ENCODE assay signal across 9 mouse cellular contexts in genomic region chr1:120272605-120273004, GRCm38 (mm10). TPM values are rescaled to one million over a fixed set of nuclear protein-coding genes. Genes with fewer than 3 reads are reported as not detected.
DNase-seq lines count a peak whose midpoint lies in the region; ATAC-seq and TF ChIP-seq lines count a peak whose summit lies in the region.
"Had no signal": no experiment of that assay in that cellular context is flagged by ENCODE, and none has a peak within 500 bp of the region (broad histone marks: within the 10 kb centered on the region; RNA-seq: fewer than 3 reads in every experiment).

Steap3 (minus strand) TSS chr1:120272705.

- DNase-seq in lung, adult 2 months, result no peak
- DNase-seq in lung, postnatal 10 days, result no peak
- DNase-seq in spleen, postnatal 36 days (ENCODE audit: low spot score in 2 of 2), result no peak
- DNase-seq in hindbrain, postnatal 0 days (ENCODE audit: low spot score), result no peak
- DNase-seq: kidney, postnatal 25 days had no signal

- H3K36me3 ChIP-seq in heart, embryonic 15.5 days, result no peaks in the 10 kb centered on the region
- no peaks in the 10 kb centered on the region for H3K36me3 ChIP-seq in myocyte (ENCODE audit: control insufficient read depth, insufficient read depth)
- H3K36me3 ChIP-seq in hindbrain, postnatal 0 days (ENCODE audit: insufficient read depth, low read length), result no peaks in the 10 kb centered on the region

- ATAC-seq in heart, embryonic 15.5 days (replicated peaks; ENCODE audit: insufficient number of reproducible peaks, insufficient read depth, low FRiP score, low read depth), result no peak
- ATAC-seq in hindbrain, postnatal 0 days, result no peak
- no peak for ATAC-seq in granulocyte monocyte progenitor cell, adult 5-6 weeks (replicated peaks; ENCODE audit: poor library complexity, severe bottlenecking)

- no peak within 1 kb of the TSS for H3K4me2 ChIP-seq in heart, embryonic 15.5 days
- no peak within 1 kb of the TSS for H3K4me2 ChIP-seq in myocyte (ENCODE audit: low read depth)
- no peak within 1 kb of the TSS for H3K4me2 ChIP-seq in hindbrain, postnatal 0 days (ENCODE audit: low read depth, low read length)

- no peaks in the 10 kb centered on the region for H3K79me2 ChIP-seq in myocyte (ENCODE audit: control insufficient read depth, insufficient read depth)

- TF ChIP-seq POLR2A in lung, adult 2 months (IDR thresholded peaks at IDR 0.05; ENCODE audit: borderline replicate concordance, extremely low read depth, low read depth, low read length), result no peak
- no peak for TF ChIP-seq POLR2A in embryonic fibroblast, embryonic 13.5 days (IDR thresholded peaks at IDR 0.05; ENCODE audit: low read depth, low read length)
- TF ChIP-seq POLR2A in myocyte (IDR thresholded peaks at IDR 0.05; ENCODE audit: insufficient read length, low read depth), result no peak

- no peaks in the 10 kb centered on the region for H3K27me3 ChIP-seq in heart, embryonic 15.5 days
- no peaks in the 10 kb centered on the region for H3K27me3 ChIP-seq in myocyte (ENCODE audit: control insufficient read depth, insufficient read depth, insufficient read length)
- H3K27me3 ChIP-seq in hindbrain, postnatal 0 days (ENCODE audit: insufficient read depth, low read length), result no peaks in the 10 kb centered on the region

- H3K4me3 ChIP-seq in lung, adult 2 months (replicated peaks; ENCODE audit: extremely low read depth, low read depth, low read length), result no peak within 1 kb of the TSS
- no peak within 1 kb of the TSS for H3K4me3 ChIP-seq in embryonic fibroblast, embryonic 13.5 days (ENCODE audit: insufficient read depth, low read length)
- no peak within 1 kb of the TSS for H3K4me3 ChIP-seq in heart, embryonic 15.5 days
- H3K4me3 ChIP-seq in myocyte, result no peak within 1 kb of the TSS
- no peak within 1 kb of the TSS for H3K4me3 ChIP-seq in hindbrain, postnatal 0 days (ENCODE audit: low read length)

- no peaks in the 10 kb centered on the region for H3K4me1 ChIP-seq in lung, adult 2 months (ENCODE audit: control insufficient read depth, insufficient read depth, low read length)
- H3K4me1 ChIP-seq in embryonic fibroblast, embryonic 13.5 days (ENCODE audit: control insufficient read depth, insufficient read depth, low read length), result no peaks in the 10 kb centered on the region
- H3K4me1 ChIP-seq in heart, embryonic 15.5 days (replicated peaks), result no peaks in the 10 kb centered on the region
- no peaks in the 10 kb centered on the region for H3K4me1 ChIP-seq in hindbrain, postnatal 0 days (ENCODE audit: insufficient read depth, low read length)

- H3K9me3 ChIP-seq in heart, embryonic 15.5 days (replicated peaks), result no peaks in the 10 kb centered on the region
- no peaks in the 10 kb centered on the region for H3K9me3 ChIP-seq in hindbrain, postnatal 0 days (ENCODE audit: low read length)

- TF ChIP-seq CTCF in lung, adult 2 months (IDR thresholded peaks at IDR 0.05; ENCODE audit: insufficient read depth, low read length), result no peak
- no peak for TF ChIP-seq CTCF in embryonic fibroblast, embryonic 13.5 days (IDR thresholded peaks at IDR 0.05; ENCODE audit: borderline replicate concordance, insufficient read depth, low read length)
- TF ChIP-seq CTCF in hindbrain, postnatal 0 days (IDR thresholded peaks at IDR 0.05; ENCODE audit: low read depth), result no peak

- H3K9ac ChIP-seq in heart, embryonic 15.5 days, result no peak within 1 kb of the TSS
- no peak within 1 kb of the TSS for H3K9ac ChIP-seq in hindbrain, postnatal 0 days (replicated peaks; ENCODE audit: low read length)

- H3K27ac ChIP-seq in embryonic fibroblast, embryonic 13.5 days (ENCODE audit: insufficient read depth, low read length), result no peak within 1 kb of the TSS
- H3K27ac ChIP-seq in heart, embryonic 15.5 days, result no peak within 1 kb of the TSS
- H3K27ac ChIP-seq in hindbrain, postnatal 0 days, result no peak within 1 kb of the TSS

- WGBS in lung, adult 2 months, result 82% methylated on average over 5 of the region's 5 CpGs
- 85% methylated on average over 5 of the region's 5 CpGs for WGBS in heart, embryonic 15.5 days
- WGBS in hindbrain, postnatal 0 days, result 94% methylated on average over 5 of the region's 5 CpGs

- H3ac ChIP-seq in myocyte (ENCODE audit: control insufficient read depth, insufficient read length), result no peak within 1 kb of the TSS

TF ChIP-seq in myocyte, 11 proteins besides CTCF, POLR2A, EP300 and RAD21:
- TF ChIP-seq SRF (IDR thresholded peaks at IDR 0.05; ENCODE audit: control insufficient read depth, insufficient read length, low read depth), result no peak
- TF ChIP-seq MYOG (IDR thresholded peaks at IDR 0.05; ENCODE audit: control insufficient read depth in 1 of 3, insufficient read depth in 1 of 3, insufficient read length in 2 of 3, low read depth in 2 of 3), result no peak
- TF ChIP-seq REST (IDR thresholded peaks at IDR 0.05; ENCODE audit: insufficient read depth, insufficient read length), result no peak
- no peak for TF ChIP-seq CEBPB (IDR thresholded peaks at IDR 0.05; ENCODE audit: insufficient read depth, poor library complexity, severe bottlenecking)
- no peak for TF ChIP-seq POLR2AphosphoS2 (IDR thresholded peaks at IDR 0.05; ENCODE audit: insufficient read length, low read depth)
- TF ChIP-seq MAX (IDR thresholded peaks at IDR 0.05; ENCODE audit: low read depth), result no peak
- TF ChIP-seq MYOD1 (IDR thresholded peaks at IDR 0.05; ENCODE audit: control insufficient read depth in 1 of 3, insufficient read length in 2 of 3, low read depth in 2 of 3), result no peak
- TF ChIP-seq TCF3 (IDR thresholded peaks at IDR 0.05; ENCODE audit: insufficient read length, low read depth), result no peak
- no peak for TF ChIP-seq USF1 (IDR thresholded peaks at IDR 0.05; ENCODE audit: low read depth)

RNA-seq across cellular contexts. Expression of gene Steap3, which starts in this region (rescaled TPM):
- polyA plus RNA-seq in lung, adult 2 months (2012; rRNA removed), result 58.3 and 67.0 TPM in 2 replicates
- 8.9 and 23.2 TPM in 2 replicates for polyA plus RNA-seq in embryonic fibroblast, embryonic 13.5 days (2011; ENCODE audit: insufficient read length, low read depth, missing spikeins)
- polyA plus RNA-seq in heart, embryonic 15.5 days (2015; fragmentation: Nextera tagmentation; extraction: Ambion mirVana), result 15.9 and 19.1 TPM in 2 replicates
- 33.7 TPM for polyA plus RNA-seq in myocyte (2012; fragmentation: generic; extraction: Trizol)
- 5.2 and 7.8 TPM in 2 replicates for total RNA-seq in hindbrain, postnatal 0 days (2014; rRNA removed)
- 4.3 and 4.8 TPM in 2 replicates for polyA plus RNA-seq in hindbrain, postnatal 0 days (2015; fragmentation: Nextera tagmentation; extraction: Ambion mirVana)
- total RNA-seq in granulocyte monocyte progenitor cell, adult 5-6 weeks (2014; fragmentation: Nextera tagmentation), result 19.1 and 26.6 TPM in 2 replicates
- 4.8 and 6.2 TPM in 2 replicates for total RNA-seq in granulocyte monocyte progenitor cell, adult 5-6 weeks (2017)
